Mouse (Mus musculus) liver, postnatal 0 days (tissue): ENCODE measurements around the gene Nxpe3. TPM values are rescaled to one million over a fixed set of nuclear protein-coding genes. Genes with fewer than 3 reads are reported as not detected.

Experiments
- ATAC-seq: fragments of 200-750 bp; cut with Nextera tagmentation; 2 replicates; pipeline ENCODE4 v1.8.0; 2017; ENCODE audit warnings: mild to moderate bottlenecking, moderate library complexity
- DNase-seq: peaks from one replicate; pipeline ENCODE4 v3.0.0-alpha.2; 2016
- H3K27ac ChIP-seq: fragments of 300-500 bp; sonication (generic); 2 replicates; pipeline ENCODE4 v1.5.1; 2014; ENCODE audit warnings: antibody characterized with exemption, moderate library complexity, mild to moderate bottlenecking, low read depth
- H3K27me3 ChIP-seq: fragments of 300-500 bp; sonication (generic); 2 replicates; pipeline ENCODE4 v1.6.1; 2014; ENCODE audit warnings: low read length, control low read depth, mixed read lengths; ENCODE audit not compliant: insufficient read depth
- H3K36me3 ChIP-seq: fragments of 300-500 bp; sonication (generic); replicated peaks from 2 replicates; pipeline ENCODE4 v1.6.1; 2014; ENCODE audit warnings: mild to moderate bottlenecking, control low read depth, low read length, moderate library complexity, mixed read lengths; ENCODE audit not compliant: insufficient read depth
- H3K4me1 ChIP-seq: fragments of 300-500 bp; sonication (generic); 2 replicates; pipeline ENCODE4 v1.6.1; 2014; ENCODE audit warnings: antibody characterized with exemption, mild to moderate bottlenecking, control low read depth; ENCODE audit not compliant: insufficient read depth
- H3K4me2 ChIP-seq: fragments of 300-500 bp; sonication (generic); 2 replicates; pipeline ENCODE4 v1.6.1; 2014; ENCODE audit warnings: low read depth, mild to moderate bottlenecking, low read length, moderate library complexity, mixed read lengths
- H3K4me3 ChIP-seq: fragments of 300-500 bp; sonication (generic); 2 replicates; pipeline ENCODE4 v1.5.1; 2014; ENCODE audit warnings: low read depth, low read length
- H3K9ac ChIP-seq: fragments of 300-500 bp; sonication (generic); replicated peaks from 2 replicates; pipeline ENCODE4 v1.6.1; 2014; ENCODE audit warnings: mild to moderate bottlenecking, moderate library complexity
- H3K9me3 ChIP-seq: fragments of 300-500 bp; sonication (generic); 2 replicates; pipeline ENCODE4 v1.6.1; 2016; ENCODE audit warnings: mild to moderate bottlenecking, control low read depth, low read length, mixed read lengths
- CTCF ChIP-seq: sonication (generic); IDR thresholded peaks from 2 replicates; pipeline ENCODE4 v1.5.1; 2016; ENCODE audit warnings: antibody characterized with exemption, low read depth
- EP300 ChIP-seq: IDR thresholded peaks from 2 replicates; pipeline ENCODE4 v1.6.1; 2016; ENCODE audit warnings: antibody characterized with exemption, low read depth, mild to moderate bottlenecking
- WGBS: fragments of 180-500 bp; shearing (Covaris S2); extraction: QIAGEN DNeasy Blood & Tissue Kit; methylation state at CpG from one replicate; pipeline ENCODE4 v1.1.7; 2014; ENCODE audit not compliant: insufficient replicate concordance; 5-methylcytosine and 5-hydroxymethylcytosine counted together
- polyA plus RNA-seq: library from polyadenylated mRNA; unstranded; fragments of >200 nt; fragmentation: Nextera tagmentation; extraction: Ambion mirVana; gene quantifications from 2 replicates; pipeline ENCODE4 v1.2.1, GENCODE M21; 2015

Gene Nxpe3
- polyA plus RNA-seq, 1 experiment from 2014 or later, result 0.22 TPM

- Histone ChIP-seq H3K27me3 (no peaks in the 10 kb centered on the region), H3K4me1 (peaks cover 3% of the 10 kb centered on the region; the same call in 1 of the 2 replicates), H3K27ac (no peak overlapping the region), H3K9ac (no peak overlapping the region), H3K9me3 (no peaks in the 10 kb centered on the region), H3K4me2 (no peak overlapping the region), H3K36me3 (no peaks in the 10 kb centered on the region), H3K4me3 (no peak overlapping the region)
- no peak for ATAC-seq
- TF ChIP-seq EP300, result no peak
- TF ChIP-seq CTCF, result no peak
- DNase-seq, result no peak
These were observed 59.3 kb downstream of the Nxpe3 start for GRCm38 (mm10) chr16:55835798-55836197.

- H3K4me2 ChIP-seq, result no peak overlapping the region
- ATAC-seq (no peak), DNase-seq (no peak)
- no peaks in the 10 kb centered on the region for H3K36me3 ChIP-seq
- no peak overlapping the region for H3K4me3 ChIP-seq
- no peak overlapping the region for H3K9ac ChIP-seq
- no peaks in the 10 kb centered on the region for H3K27me3 ChIP-seq
- TF ChIP-seq CTCF, result no peak
- TF ChIP-seq EP300, result no peak
- WGBS, result 80% methylated on average over 8 of the region's 8 CpGs
- H3K4me1 ChIP-seq, result peaks cover 3% of the 10 kb centered on the region; the same call in 1 of the 2 replicates
- H3K9me3 ChIP-seq, result no peaks in the 10 kb centered on the region
- H3K27ac ChIP-seq, result no peak overlapping the region
These were observed 62.5 kb downstream of the Nxpe3 start for GRCm38 (mm10) chr16:55832617-55833016.

- WGBS, result 66% methylated on average over 6 of the region's 6 CpGs
- no peak for DNase-seq
These were observed 63.0 kb downstream of the Nxpe3 start for GRCm38 (mm10) chr16:55832040-55832439.

GRCm38 (mm10) chr16:55831451-55831850 is 63.6 kb downstream of the Nxpe3 start:
- no peak for ATAC-seq
- WGBS, result 54% methylated on average over 1 of the region's 1 CpGs
- no peaks in the 10 kb centered on the region for H3K36me3 ChIP-seq
- H3K9ac ChIP-seq, result no peak overlapping the region
- no peak for TF ChIP-seq EP300
- TF ChIP-seq CTCF, result no peak
- DNase-seq, result no peak
- no peak overlapping the region for H3K27ac ChIP-seq
- H3K4me1 ChIP-seq, result peaks cover 3% of the 10 kb centered on the region; the same call in 1 of the 2 replicates
- no peaks in the 10 kb centered on the region for H3K9me3 ChIP-seq
- H3K4me3 ChIP-seq, result no peak overlapping the region
- H3K27me3 ChIP-seq, result no peaks in the 10 kb centered on the region
- no peak overlapping the region for H3K4me2 ChIP-seq

More at GRCm38 (mm10) chr16:55832040-55832439, 63.0 kb downstream of the Nxpe3 start:
- no peaks in the 10 kb centered on the region for H3K9me3 ChIP-seq
- no peak overlapping the region for H3K4me2 ChIP-seq
- no peaks in the 10 kb centered on the region for H3K36me3 ChIP-seq
- H3K27ac ChIP-seq, result no peak overlapping the region
- peaks cover 3% of the 10 kb centered on the region; the same call in 1 of the 2 replicates for H3K4me1 ChIP-seq
- no peak overlapping the region for H3K4me3 ChIP-seq
- H3K9ac ChIP-seq, result no peak overlapping the region
- no peak for TF ChIP-seq EP300
- no peak for TF ChIP-seq CTCF
- H3K27me3 ChIP-seq, result no peaks in the 10 kb centered on the region
- no peak for ATAC-seq

- DNase-seq (peak; percentile 28), ATAC-seq (peak; percentile 14)
- Histone ChIP-seq H3K9me3 (no peaks in the 10 kb centered on the region), H3K27me3 (no peaks in the 10 kb centered on the region), H3K27ac (peak overlapping the region; percentile 99), H3K4me2 (peak overlapping the region; percentile 78), H3K4me3 (no peak overlapping the region), H3K9ac (peak overlapping the region; percentile 91; the same call in 1 of the 2 replicates), H3K36me3 (peaks cover 4% of the 10 kb centered on the region), H3K4me1 (peaks cover 7% of the 10 kb centered on the region; the same call in 1 of the 2 replicates)
- peak; percentile 41 for TF ChIP-seq CTCF
- TF ChIP-seq EP300, result no peak
- WGBS, result 59% methylated on average over 11 of the region's 11 CpGs
These were observed 71.5 kb downstream of the Nxpe3 start for GRCm38 (mm10) chr16:55823398-55824155.

GRCm38 (mm10) chr16:55822741-55823397 is 72.2 kb downstream of the Nxpe3 start:
- ATAC-seq (no peak), DNase-seq (no peak)
- Histone ChIP-seq H3K9me3 (no peaks in the 10 kb centered on the region), H3K4me1 (peaks cover 7% of the 10 kb centered on the region; the same call in 1 of the 2 replicates), H3K4me3 (peak overlapping the region; percentile 85), H3K27ac (peak overlapping the region; percentile 99), H3K4me2 (peak overlapping the region; percentile 78), H3K27me3 (no peaks in the 10 kb centered on the region), H3K9ac (peak overlapping the region; percentile 91), H3K36me3 (peaks cover 11% of the 10 kb centered on the region)
- WGBS, result 45% methylated on average over 18 of the region's 18 CpGs
- TF ChIP-seq CTCF (no peak), EP300 (no peak)
